Mouse (Mus musculus): ENCODE data around the gene Ccdc50. TPM values are rescaled to one million over a fixed set of nuclear protein-coding genes. Genes with fewer than 3 reads are reported as not detected.

The Ccdc50 gene
- polyA plus RNA-seq, 1 experiment from 2014 or later = 55.2 TPM

DNA sequence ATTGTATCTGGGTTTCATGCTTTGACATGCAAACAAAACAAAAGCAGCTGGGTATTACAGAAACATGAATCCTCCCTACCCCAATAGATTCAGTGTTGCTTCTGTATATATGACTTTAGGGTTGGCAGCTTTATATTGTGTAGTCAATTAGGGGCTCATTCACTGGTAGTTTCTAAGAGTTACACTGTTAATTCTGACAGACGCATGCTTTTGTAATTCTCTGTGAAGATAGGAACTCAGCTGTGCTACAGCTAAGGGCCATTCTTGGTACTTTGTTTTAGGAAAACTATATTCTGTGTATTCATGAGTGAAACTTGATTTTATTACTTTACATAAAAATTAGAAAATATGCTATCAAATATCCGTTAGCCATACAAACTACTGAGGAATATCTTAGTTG lies 65.2 kb downstream of the Ccdc50 start:
- no peak overlapping the region for H3K9ac ChIP-seq (ENCODE audit: low read depth, low read length)
- DNase-seq (ENCODE audit: low spot score) = no peak
- H3K9me3 ChIP-seq (ENCODE audit: control insufficient read depth, low read length) = no peaks in the 10 kb centered on the region
- no peak for ATAC-seq (ENCODE audit: low read depth)
- no peak overlapping the region for H3K4me2 ChIP-seq (ENCODE audit: low read depth, low read length)
- H3K36me3 ChIP-seq (ENCODE audit: control insufficient read depth, insufficient read depth, low read length) = 0 out of 2 replicates have a peak, but pooled peaks cover 12% of the 10 kb centered on the region
- no peak overlapping the region for H3K27ac ChIP-seq (replicated peaks; ENCODE audit: low read depth, low read length)
- H3K4me1 ChIP-seq (ENCODE audit: control insufficient read depth, insufficient read depth, low read length) = no peaks in the 10 kb centered on the region
- WGBS = 80% methylated on average over 2 of the region's 2 CpGs
- no peak overlapping the region for H3K4me3 ChIP-seq (ENCODE audit: low read depth, low read length)
- no peaks in the 10 kb centered on the region for H3K27me3 ChIP-seq (replicated peaks; ENCODE audit: control insufficient read depth, insufficient read depth, low read length)

DNA sequence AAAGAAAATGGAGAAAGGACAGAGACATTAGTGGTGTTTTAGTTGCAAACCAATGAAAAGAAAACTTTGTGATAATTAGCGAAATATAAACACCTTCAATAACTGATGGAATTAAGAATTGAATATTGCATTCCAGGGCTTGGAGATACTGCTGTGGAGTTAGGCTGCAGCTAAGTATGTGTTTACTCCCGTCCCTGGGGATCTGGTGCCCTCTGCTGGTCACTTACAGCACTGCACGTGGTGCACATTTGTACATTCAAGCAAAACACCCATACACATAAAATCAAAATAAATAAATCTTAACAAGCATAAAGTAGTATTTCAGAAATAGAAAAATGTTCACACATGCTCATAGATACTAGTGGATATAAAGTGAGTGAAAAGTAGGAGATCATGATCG lies 68.6 kb downstream of the Ccdc50 start:
- DNase-seq (ENCODE audit: low spot score) (peak; percentile 72), ATAC-seq (ENCODE audit: low read depth) (0 out of 2 replicates have a peak, but pooled peaks have one; percentile 33)
- Histone ChIP-seq H3K4me2 (ENCODE audit: low read depth, low read length) (no peak overlapping the region), H3K9ac (ENCODE audit: low read depth, low read length) (no peak overlapping the region), H3K36me3 (ENCODE audit: control insufficient read depth, insufficient read depth, low read length) (no peaks in the 10 kb centered on the region), H3K4me3 (ENCODE audit: low read depth, low read length) (no peak overlapping the region), H3K9me3 (ENCODE audit: control insufficient read depth, low read length) (no peaks in the 10 kb centered on the region), H3K27me3 (replicated peaks; ENCODE audit: control insufficient read depth, insufficient read depth, low read length) (no peaks in the 10 kb centered on the region), H3K27ac (replicated peaks; ENCODE audit: low read depth, low read length) (no peak overlapping the region), H3K4me1 (ENCODE audit: control insufficient read depth, insufficient read depth, low read length) (no peaks in the 10 kb centered on the region)
- 19% methylated on average over 4 of the region's 4 CpGs for WGBS

- DNase-seq (ENCODE audit: low spot score) (peak; percentile 35), ATAC-seq (ENCODE audit: low read depth) (no peak)
- no peak overlapping the region for H3K4me2 ChIP-seq (ENCODE audit: low read depth, low read length)
- no peaks in the 10 kb centered on the region for H3K36me3 ChIP-seq (ENCODE audit: control insufficient read depth, insufficient read depth, low read length)
- H3K9ac ChIP-seq (ENCODE audit: low read depth, low read length) = no peak overlapping the region
- 28% methylated on average over 5 of the region's 5 CpGs for WGBS
- no peaks in the 10 kb centered on the region for H3K27me3 ChIP-seq (replicated peaks; ENCODE audit: control insufficient read depth, insufficient read depth, low read length)
- no peak overlapping the region for H3K27ac ChIP-seq (replicated peaks; ENCODE audit: low read depth, low read length)
- H3K4me3 ChIP-seq (ENCODE audit: low read depth, low read length) = no peak overlapping the region
- H3K4me1 ChIP-seq (ENCODE audit: control insufficient read depth, insufficient read depth, low read length) = no peaks in the 10 kb centered on the region
- H3K9me3 ChIP-seq (ENCODE audit: control insufficient read depth, low read length) = no peaks in the 10 kb centered on the region
Observed at GRCm38 (mm10) chr16:27468731-27469130, 80.1 kb downstream of the Ccdc50 start.

DNA sequence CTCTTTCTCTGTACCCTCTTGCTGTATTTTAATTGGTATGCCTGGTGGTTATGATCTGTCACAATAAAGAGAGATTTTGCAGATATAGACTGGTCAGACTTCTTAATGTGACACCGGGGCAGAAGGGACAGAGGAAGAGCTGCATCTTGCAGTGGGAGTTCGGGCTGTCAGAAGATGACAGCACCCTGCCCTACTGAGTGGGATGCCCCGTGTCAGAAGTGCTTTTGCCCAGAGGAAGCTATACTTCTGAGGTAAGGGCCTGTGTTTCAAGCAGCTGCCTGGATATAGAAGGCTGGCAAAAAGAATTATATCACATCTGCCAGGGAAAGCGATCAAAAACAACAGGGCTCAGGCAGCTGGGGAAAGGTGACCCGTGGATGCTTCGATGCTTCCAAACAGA lies 82.7 kb downstream of the Ccdc50 start:
- H3K27me3 ChIP-seq (replicated peaks; ENCODE audit: control insufficient read depth, insufficient read depth, low read length) = no peaks in the 10 kb centered on the region
- ATAC-seq (ENCODE audit: low read depth) = no peak
- no peak for DNase-seq (ENCODE audit: low spot score)
- no peaks in the 10 kb centered on the region for H3K9me3 ChIP-seq (ENCODE audit: control insufficient read depth, low read length)
- 75% methylated on average over 6 of the region's 6 CpGs for WGBS
- H3K27ac ChIP-seq (replicated peaks; ENCODE audit: low read depth, low read length) = no peak overlapping the region
- no peak overlapping the region for H3K4me3 ChIP-seq (ENCODE audit: low read depth, low read length)
- no peaks in the 10 kb centered on the region for H3K36me3 ChIP-seq (ENCODE audit: control insufficient read depth, insufficient read depth, low read length)
- H3K4me2 ChIP-seq (ENCODE audit: low read depth, low read length) = no peak overlapping the region
- no peak overlapping the region for H3K9ac ChIP-seq (ENCODE audit: low read depth, low read length)
- no peaks in the 10 kb centered on the region for H3K4me1 ChIP-seq (ENCODE audit: control insufficient read depth, insufficient read depth, low read length)

- no peaks in the 10 kb centered on the region for H3K27me3 ChIP-seq (replicated peaks; ENCODE audit: control insufficient read depth, insufficient read depth, low read length)
- H3K9ac ChIP-seq (ENCODE audit: low read depth, low read length) = no peak overlapping the region
- H3K4me1 ChIP-seq (ENCODE audit: control insufficient read depth, insufficient read depth, low read length) = no peaks in the 10 kb centered on the region
- H3K4me3 ChIP-seq (ENCODE audit: low read depth, low read length) = no peak overlapping the region
- peak; percentile 16 for DNase-seq (ENCODE audit: low spot score)
- H3K36me3 ChIP-seq (ENCODE audit: control insufficient read depth, insufficient read depth, low read length) = no peaks in the 10 kb centered on the region
- H3K9me3 ChIP-seq (ENCODE audit: control insufficient read depth, low read length) = no peaks in the 10 kb centered on the region
- no peak overlapping the region for H3K4me2 ChIP-seq (ENCODE audit: low read depth, low read length)
- H3K27ac ChIP-seq (replicated peaks; ENCODE audit: low read depth, low read length) = no peak overlapping the region
- ATAC-seq (ENCODE audit: low read depth) = no peak
- 48% methylated on average over 1 of the region's 1 CpGs for WGBS
Observed at GRCm38 (mm10) chr16:27483834-27484233, 95.2 kb downstream of the Ccdc50 start.

Other genes with a start within 250 kb of the Ccdc50 start
- 9.5 and 11.8 TPM in 2 replicates for gene Ostn, start 81.4 kb upstream of the Ccdc50 start, polyA plus RNA-seq (2014; fragmentation: Nextera tagmentation; extraction: Ambion mirVana)
- 0.34 and 0.49 TPM in 2 replicates for gene Uts2b, start 18.6 kb upstream of the Ccdc50 start, polyA plus RNA-seq (2014; fragmentation: Nextera tagmentation; extraction: Ambion mirVana)

Measured in embryonic facial prominence, embryonic 14.5 days (tissue).